Mouse (Mus musculus): ENCODE data around the gene Myo10. TPM values are rescaled to one million over a fixed set of nuclear protein-coding genes. Genes with fewer than 3 reads are reported as not detected.

Myo10 gene
- polyA plus RNA-seq, 1 experiment = 20.8 TPM

GRCm38 (mm10) chr15:25591964-25592363 is 30.4 kb upstream of the Myo10 start:
- 77% methylated on average over 4 of the region's 4 CpGs for WGBS

GRCm38 (mm10) chr15:25593469-25594150 is 28.7 kb upstream of the Myo10 start:
- Histone ChIP-seq H3K27me3 (ENCODE audit: control insufficient read depth, insufficient read depth, low read length) (no peaks in the 10 kb centered on the region), H3K27ac (ENCODE audit: insufficient read depth, low read depth, low read length) (no peak overlapping the region), H3K4me3 (ENCODE audit: low read depth, low read length) (no peak overlapping the region), H3K4me1 (ENCODE audit: control insufficient read depth, insufficient read depth, insufficient read length, low read length) (peaks cover 3% of the 10 kb centered on the region; the same call in 1 of the 2 replicates), H3K36me3 (ENCODE audit: control insufficient read depth, insufficient read depth, low read length) (no peaks in the 10 kb centered on the region)
- no peak for TF ChIP-seq CTCF (IDR thresholded peaks at IDR 0.05; ENCODE audit: extremely low read depth, insufficient read length, insufficient replicate concordance, low read depth, low read length)
- TF ChIP-seq POLR2A (IDR thresholded peaks at IDR 0.05; ENCODE audit: low read depth, low read length) = no peak
- 94% methylated on average over 7 of the region's 7 CpGs for WGBS

More at GRCm38 (mm10) chr15:25591964-25592363, 30.4 kb upstream of the Myo10 start:
- TF ChIP-seq CTCF (IDR thresholded peaks at IDR 0.05; ENCODE audit: extremely low read depth, insufficient read length, insufficient replicate concordance, low read depth, low read length) (no peak), POLR2A (IDR thresholded peaks at IDR 0.05; ENCODE audit: low read depth, low read length) (no peak)
- Histone ChIP-seq H3K4me3 (ENCODE audit: low read depth, low read length) (no peak overlapping the region), H3K27ac (ENCODE audit: insufficient read depth, low read depth, low read length) (no peak overlapping the region), H3K27me3 (ENCODE audit: control insufficient read depth, insufficient read depth, low read length) (no peaks in the 10 kb centered on the region), H3K36me3 (ENCODE audit: control insufficient read depth, insufficient read depth, low read length) (no peaks in the 10 kb centered on the region), H3K4me1 (ENCODE audit: control insufficient read depth, insufficient read depth, insufficient read length, low read length) (peaks cover 3% of the 10 kb centered on the region; the same call in 1 of the 2 replicates)

GRCm38 (mm10) chr15:25598313-25598712 is 24.0 kb upstream of the Myo10 start:
- Histone ChIP-seq H3K4me1 (ENCODE audit: control insufficient read depth, insufficient read depth, insufficient read length, low read length) (no peaks in the 10 kb centered on the region), H3K36me3 (ENCODE audit: control insufficient read depth, insufficient read depth, low read length) (no peaks in the 10 kb centered on the region), H3K27me3 (ENCODE audit: control insufficient read depth, insufficient read depth, low read length) (no peaks in the 10 kb centered on the region), H3K27ac (ENCODE audit: insufficient read depth, low read depth, low read length) (no peak overlapping the region), H3K4me3 (ENCODE audit: low read depth, low read length) (no peak overlapping the region)
- 90% methylated on average over 5 of the region's 5 CpGs for WGBS
- TF ChIP-seq CTCF (IDR thresholded peaks at IDR 0.05; ENCODE audit: extremely low read depth, insufficient read length, insufficient replicate concordance, low read depth, low read length) = no peak
- TF ChIP-seq POLR2A (IDR thresholded peaks at IDR 0.05; ENCODE audit: low read depth, low read length) = no peak

GRCm38 (mm10) chr15:25602306-25602705 is 20.0 kb upstream of the Myo10 start:
- WGBS = 43% methylated on average over 8 of the region's 8 CpGs
- TF ChIP-seq CTCF (IDR thresholded peaks at IDR 0.05; ENCODE audit: extremely low read depth, insufficient read length, insufficient replicate concordance, low read depth, low read length) = no peak
- TF ChIP-seq POLR2A (IDR thresholded peaks at IDR 0.05; ENCODE audit: low read depth, low read length) = no peak
- H3K36me3 ChIP-seq (ENCODE audit: control insufficient read depth, insufficient read depth, low read length) = no peaks in the 10 kb centered on the region
- H3K4me3 ChIP-seq (ENCODE audit: low read depth, low read length) = no peak overlapping the region
- no peaks in the 10 kb centered on the region for H3K27me3 ChIP-seq (ENCODE audit: control insufficient read depth, insufficient read depth, low read length)
- no peaks in the 10 kb centered on the region for H3K4me1 ChIP-seq (ENCODE audit: control insufficient read depth, insufficient read depth, insufficient read length, low read length)
- no peak overlapping the region for H3K27ac ChIP-seq (ENCODE audit: insufficient read depth, low read depth, low read length)

- H3K4me1 ChIP-seq (ENCODE audit: control insufficient read depth, insufficient read depth, insufficient read length, low read length) = no peaks in the 10 kb centered on the region
- no peak overlapping the region for H3K27ac ChIP-seq (ENCODE audit: insufficient read depth, low read depth, low read length)
- TF ChIP-seq POLR2A (IDR thresholded peaks at IDR 0.05; ENCODE audit: low read depth, low read length) (no peak), CTCF (IDR thresholded peaks at IDR 0.05; ENCODE audit: extremely low read depth, insufficient read length, insufficient replicate concordance, low read depth, low read length) (no peak)
- no peak overlapping the region for H3K4me3 ChIP-seq (ENCODE audit: low read depth, low read length)
- H3K27me3 ChIP-seq (ENCODE audit: control insufficient read depth, insufficient read depth, low read length) = no peaks in the 10 kb centered on the region
- H3K36me3 ChIP-seq (ENCODE audit: control insufficient read depth, insufficient read depth, low read length) = no peaks in the 10 kb centered on the region
- WGBS = 56% methylated on average over 6 of the region's 6 CpGs
Measured at GRCm38 (mm10) chr15:25603286-25603685, 19.0 kb upstream of the Myo10 start.

GRCm38 (mm10) chr15:25604231-25604630 is 18.1 kb upstream of the Myo10 start:
- WGBS = 48% methylated on average over 1 of the region's 1 CpGs
- no peaks in the 10 kb centered on the region for H3K36me3 ChIP-seq (ENCODE audit: control insufficient read depth, insufficient read depth, low read length)
- no peak overlapping the region for H3K27ac ChIP-seq (ENCODE audit: insufficient read depth, low read depth, low read length)
- H3K4me3 ChIP-seq (ENCODE audit: low read depth, low read length) = no peak overlapping the region
- TF ChIP-seq POLR2A (IDR thresholded peaks at IDR 0.05; ENCODE audit: low read depth, low read length) (no peak), CTCF (IDR thresholded peaks at IDR 0.05; ENCODE audit: extremely low read depth, insufficient read length, insufficient replicate concordance, low read depth, low read length) (no peak)
- H3K4me1 ChIP-seq (ENCODE audit: control insufficient read depth, insufficient read depth, insufficient read length, low read length) = no peaks in the 10 kb centered on the region
- H3K27me3 ChIP-seq (ENCODE audit: control insufficient read depth, insufficient read depth, low read length) = no peaks in the 10 kb centered on the region

- H3K4me3 ChIP-seq (ENCODE audit: low read depth, low read length) = no peak overlapping the region
- WGBS = 66% methylated on average over 4 of the region's 4 CpGs
- TF ChIP-seq POLR2A (IDR thresholded peaks at IDR 0.05; ENCODE audit: low read depth, low read length) = no peak
- no peak overlapping the region for H3K27ac ChIP-seq (ENCODE audit: insufficient read depth, low read depth, low read length)
- H3K36me3 ChIP-seq (ENCODE audit: control insufficient read depth, insufficient read depth, low read length) = no peaks in the 10 kb centered on the region
- H3K27me3 ChIP-seq (ENCODE audit: control insufficient read depth, insufficient read depth, low read length) = no peaks in the 10 kb centered on the region
- H3K4me1 ChIP-seq (ENCODE audit: control insufficient read depth, insufficient read depth, insufficient read length, low read length) = no peaks in the 10 kb centered on the region
Measured at GRCm38 (mm10) chr15:25605376-25605775, 16.9 kb upstream of the Myo10 start.

All from small intestine, adult 2 months (tissue).